Mouse (Mus musculus) hindbrain, embryonic 14.5 days (tissue): Measurements from ENCODE around the gene Bmp8a. TPM values are rescaled to one million over a fixed set of nuclear protein-coding genes. Genes with fewer than 3 reads are reported as not detected.
"Not testable (repeated sequence)": the region's sequence is repeated elsewhere in the genome, so short reads cannot be mapped to it uniquely, and the experiment has no call there.

Experiments used
- ATAC-seq: fragments of 200-750 bp; cut with Nextera tagmentation; 2 replicates; pipeline ENCODE4 v1.8.0; 2017; ENCODE audit warnings: moderate number of reproducible peaks, mild to moderate bottlenecking, moderate TSS enrichment, moderate library complexity; ENCODE audit not compliant: low FRiP score
- DNase-seq: peaks from one replicate; pipeline ENCODE4 v3.0.0-alpha.2; 2015; ENCODE audit warnings: low spot score
- H3K27ac ChIP-seq: fragments of 300-500 bp; sonication (generic); 2 replicates; pipeline ENCODE4 v1.5.1; 2014; ENCODE audit warnings: mild to moderate bottlenecking, moderate library complexity
- H3K27me3 ChIP-seq: fragments of 300-500 bp; sonication (generic); 2 replicates; pipeline ENCODE4 v1.6.1; 2014; ENCODE audit warnings: mild to moderate bottlenecking, low read length, mixed read lengths; ENCODE audit not compliant: control insufficient read depth, insufficient read depth
- H3K36me3 ChIP-seq: fragments of 300-500 bp; sonication (generic); replicated peaks from 2 replicates; pipeline ENCODE4 v1.6.1; 2014; ENCODE audit not compliant: control insufficient read depth, insufficient read depth
- H3K4me1 ChIP-seq: fragments of 300-500 bp; sonication (generic); replicated peaks from 2 replicates; pipeline ENCODE4 v1.6.1; 2014; ENCODE audit warnings: antibody characterized with exemption, low read length, mixed read lengths; ENCODE audit not compliant: control insufficient read depth, insufficient read depth
- H3K4me2 ChIP-seq: fragments of 300-500 bp; sonication (generic); replicated peaks from 2 replicates; pipeline ENCODE4 v1.6.1; 2014; ENCODE audit warnings: mild to moderate bottlenecking, moderate library complexity
- H3K4me3 ChIP-seq: fragments of 300-500 bp; sonication (generic); replicated peaks from 2 replicates; pipeline ENCODE4 v1.5.1; 2014; ENCODE audit warnings: mild to moderate bottlenecking, low read length
- H3K9ac ChIP-seq: fragments of 300-500 bp; sonication (generic); 2 replicates; pipeline ENCODE4 v1.6.1; 2014
- H3K9me3 ChIP-seq: fragments of 300-500 bp; sonication (generic); 2 replicates; pipeline ENCODE4 v1.6.1; 2016; ENCODE audit warnings: low read length; ENCODE audit not compliant: control insufficient read depth
- WGBS: fragments of 180-500 bp; shearing (Covaris S2); extraction: QIAGEN DNeasy Blood & Tissue Kit; methylation state at CpG from one replicate; pipeline ENCODE4 v1.1.7; 2014; 5-methylcytosine and 5-hydroxymethylcytosine counted together
- polyA plus RNA-seq: library from polyadenylated mRNA; unstranded; fragments of >200 nt; fragmentation: Nextera tagmentation; extraction: Ambion mirVana; gene quantifications from 2 replicates; pipeline ENCODE4 v1.2.1, GENCODE M21; 2014

Gene Bmp8a
- polyA plus RNA-seq, 1 experiment from 2014 or later, result 0.25 TPM

DNA sequence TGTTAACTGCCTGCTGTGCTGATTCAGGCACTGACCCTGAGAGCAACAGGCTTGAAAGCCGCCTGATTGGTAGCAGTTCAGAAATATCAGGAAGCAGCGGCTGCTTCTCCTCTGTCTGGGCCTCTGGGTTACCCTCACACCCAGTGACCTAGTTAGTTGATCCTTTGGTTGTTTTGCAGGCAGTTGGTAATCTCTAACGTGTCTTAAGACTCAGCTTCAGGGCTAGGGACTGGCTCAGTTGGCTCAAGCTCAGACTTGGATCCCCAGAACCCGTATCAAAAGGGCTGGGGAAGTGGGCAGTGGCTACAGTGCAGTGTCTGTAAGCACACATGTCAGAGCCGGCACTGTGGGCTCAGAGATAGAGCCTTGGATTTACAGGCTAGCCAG lies 46.9 kb downstream of the Bmp8a start:
- Histone ChIP-seq H3K9ac (no peak overlapping the region), H3K4me2 (no peak overlapping the region), H3K27me3 (no peaks in the 10 kb centered on the region), H3K9me3 (no peaks in the 10 kb centered on the region), H3K27ac (no peak overlapping the region), H3K4me1 (no peaks in the 10 kb centered on the region), H3K36me3 (peaks cover 97% of the 10 kb centered on the region), H3K4me3 (no peak overlapping the region)
- 89% methylated on average over 5 of the region's 5 CpGs for WGBS
- no peak for ATAC-seq
- DNase-seq, result no peak

- peaks cover 98% of the 10 kb centered on the region for H3K36me3 ChIP-seq
- WGBS, result 93% methylated on average over 21 of the region's 21 CpGs
- ATAC-seq (no peak), DNase-seq (no peak)
- no peaks in the 10 kb centered on the region for H3K27me3 ChIP-seq
- no peak overlapping the region for H3K9ac ChIP-seq
- no peaks in the 10 kb centered on the region for H3K4me1 ChIP-seq
- H3K27ac ChIP-seq, result no peak overlapping the region
- H3K4me2 ChIP-seq, result no peak overlapping the region
- H3K4me3 ChIP-seq, result no peak overlapping the region
- no peaks in the 10 kb centered on the region for H3K9me3 ChIP-seq
These were observed 47.4 kb downstream of the Bmp8a start for GRCm38 (mm10) chr4:123295516-123296147.

DNA sequence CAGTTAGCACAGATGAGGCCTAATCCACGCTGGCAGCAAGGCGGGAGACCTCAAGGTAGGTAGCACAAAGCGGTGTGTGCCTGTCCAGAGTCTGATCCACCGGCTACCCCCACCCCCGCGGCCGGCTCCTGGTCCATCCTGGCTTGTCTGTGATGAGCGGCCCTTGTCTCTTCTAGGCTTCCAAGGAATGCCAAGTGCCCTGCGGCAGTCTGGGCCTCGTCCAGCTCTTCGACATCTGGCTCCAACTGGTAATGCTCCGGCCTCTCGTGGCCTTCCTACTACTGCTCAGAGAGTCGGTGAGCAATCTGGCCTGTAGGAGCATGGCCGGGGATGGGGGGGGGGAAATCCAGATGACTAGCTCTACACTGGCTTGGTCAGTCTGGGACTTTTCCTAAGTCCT lies 48.0 kb downstream of the Bmp8a start:
- not testable (repeated sequence) for H3K4me1 ChIP-seq, H3K4me3 ChIP-seq, DNase-seq, H3K4me2 ChIP-seq, ATAC-seq, H3K27ac ChIP-seq, H3K9ac ChIP-seq, H3K9me3 ChIP-seq, H3K27me3 ChIP-seq
- H3K36me3 ChIP-seq, result peaks cover 93% of the 10 kb centered on the region
- 93% methylated on average over 15 of the region's 15 CpGs for WGBS

DNA sequence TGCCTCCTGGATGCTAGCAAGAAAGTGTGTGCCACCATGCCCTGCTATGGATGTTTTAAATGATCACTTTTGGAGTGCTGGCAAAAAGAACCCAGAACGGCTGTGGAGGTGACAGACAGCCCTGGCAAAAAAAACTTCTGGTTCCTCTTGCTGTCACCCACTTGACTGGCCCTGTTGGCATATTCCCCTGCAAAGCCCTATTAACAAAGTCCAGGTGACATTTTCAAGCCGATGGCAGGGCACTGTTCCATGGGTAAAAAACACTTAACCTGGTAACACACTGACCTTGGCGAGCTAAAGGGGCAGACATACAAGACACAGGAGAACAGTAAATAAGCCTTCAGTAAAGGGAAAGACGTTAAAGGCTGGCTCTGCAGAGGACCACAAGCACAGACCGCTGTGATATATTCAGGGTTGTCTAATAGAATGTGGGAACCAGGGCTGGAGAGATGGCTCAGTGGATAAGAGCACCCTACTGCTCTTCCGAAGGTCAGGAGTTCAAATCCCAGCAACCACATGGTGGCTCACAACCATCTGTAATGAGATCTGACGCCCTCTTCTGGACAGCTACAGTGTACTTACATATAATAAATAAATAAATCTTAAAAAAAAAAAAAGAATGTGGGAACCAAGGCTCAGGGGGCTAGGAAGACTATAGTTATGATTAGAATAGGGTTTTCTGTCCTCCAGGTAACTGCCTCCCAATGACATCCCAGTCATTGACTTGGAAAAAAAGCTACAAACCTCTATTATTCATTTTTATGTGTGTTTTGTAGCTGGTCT lies 49.2 kb downstream of the Bmp8a start:
- DNase-seq (no peak), ATAC-seq (no peak)
- Histone ChIP-seq H3K27ac (no peak overlapping the region), H3K4me2 (no peak overlapping the region), H3K9ac (no peak overlapping the region), H3K36me3 (peaks cover 93% of the 10 kb centered on the region), H3K27me3 (no peaks in the 10 kb centered on the region), H3K9me3 (no peaks in the 10 kb centered on the region), H3K4me3 (no peak overlapping the region), H3K4me1 (no peaks in the 10 kb centered on the region)
- WGBS, result 86% methylated on average over 7 of the region's 7 CpGs

DNA sequence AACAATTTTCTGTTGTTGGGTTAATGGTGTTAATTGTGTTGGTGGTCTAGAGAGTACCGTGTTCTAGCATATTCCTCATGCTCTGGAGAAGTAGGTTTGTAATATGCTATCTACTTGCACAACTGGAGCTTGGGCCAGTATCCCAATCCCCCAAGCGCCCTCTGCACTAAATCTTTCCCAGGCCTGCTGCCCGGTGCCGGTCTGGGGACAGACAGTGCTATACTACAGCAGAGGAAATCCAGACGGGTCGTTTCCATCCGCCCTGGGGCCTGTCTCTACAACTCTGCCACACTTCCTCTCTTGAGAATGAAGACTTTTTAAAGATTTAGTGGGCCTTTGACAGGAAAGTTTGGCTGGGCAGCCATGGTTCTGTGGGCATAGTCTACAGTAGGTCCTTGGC lies 50.1 kb downstream of the Bmp8a start:
- Histone ChIP-seq H3K27me3 (no peaks in the 10 kb centered on the region), H3K4me3 (no peak overlapping the region), H3K27ac (no peak overlapping the region), H3K9ac (no peak overlapping the region), H3K4me1 (no peaks in the 10 kb centered on the region), H3K4me2 (no peak overlapping the region), H3K36me3 (peaks cover 95% of the 10 kb centered on the region), H3K9me3 (no peaks in the 10 kb centered on the region)
- 95% methylated on average over 7 of the region's 7 CpGs for WGBS
- DNase-seq, result no peak
- no peak for ATAC-seq

- ATAC-seq (no peak), DNase-seq (no peak)
- Histone ChIP-seq H3K36me3 (peaks cover 95% of the 10 kb centered on the region), H3K27ac (no peak overlapping the region), H3K9me3 (no peaks in the 10 kb centered on the region), H3K4me1 (no peaks in the 10 kb centered on the region), H3K9ac (no peak overlapping the region), H3K4me2 (no peak overlapping the region), H3K4me3 (no peak overlapping the region), H3K27me3 (no peaks in the 10 kb centered on the region)
- WGBS, result 92% methylated on average over 3 of the region's 3 CpGs
These were observed 50.7 kb downstream of the Bmp8a start for GRCm38 (mm10) chr4:123292390-123292789.

DNA sequence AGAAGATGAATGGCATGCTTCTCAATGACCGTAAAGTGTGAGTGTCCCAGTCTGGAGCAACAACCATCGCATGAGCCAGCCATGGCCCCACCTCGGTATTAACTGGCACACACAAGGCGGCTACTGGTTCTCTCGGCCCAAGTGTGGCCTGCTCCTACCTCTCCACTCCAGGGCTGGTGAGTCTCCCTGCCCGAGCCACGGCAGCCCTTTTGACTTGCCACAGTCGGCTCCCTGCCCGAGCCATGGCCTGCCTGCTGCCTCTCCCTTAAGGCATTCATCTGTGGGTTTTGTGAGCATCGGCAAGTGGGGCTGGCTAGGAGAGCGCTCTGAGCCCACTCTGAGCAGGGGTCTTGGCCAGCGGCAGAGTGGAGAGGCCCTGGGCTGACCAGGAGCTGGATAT lies 54.0 kb downstream of the Bmp8a start:
- 92% methylated on average over 12 of the region's 12 CpGs for WGBS

DNA sequence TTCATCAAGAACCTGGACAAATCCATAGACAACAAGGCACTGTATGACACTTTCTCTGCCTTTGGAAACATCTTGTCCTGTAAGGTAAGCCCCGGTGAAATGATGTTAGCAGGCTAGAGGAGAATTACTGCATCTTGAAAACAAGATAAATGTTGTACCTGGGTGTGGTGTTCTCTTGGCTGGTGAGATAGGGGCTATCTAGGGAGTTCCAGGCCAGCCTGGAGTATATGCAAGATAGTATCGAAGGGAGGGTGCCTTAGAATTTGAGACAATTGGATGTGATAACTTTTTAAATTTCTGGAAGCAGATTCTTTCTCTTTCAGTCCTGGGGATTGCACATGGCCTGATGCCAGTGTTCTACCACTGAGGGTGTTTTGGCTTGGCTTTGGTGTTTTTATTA lies 56.3 kb downstream of the Bmp8a start:
- Histone ChIP-seq H3K9ac (no peak overlapping the region), H3K4me2 (no peak overlapping the region), H3K9me3 (no peaks in the 10 kb centered on the region), H3K27ac (no peak overlapping the region), H3K36me3 (peaks cover 48% of the 10 kb centered on the region), H3K4me1 (peaks cover 27% of the 10 kb centered on the region), H3K4me3 (no peak overlapping the region), H3K27me3 (no peaks in the 10 kb centered on the region)
- 92% methylated on average over 2 of the region's 2 CpGs for WGBS
- DNase-seq, result no peak
- no peak for ATAC-seq

More for the DNA sequence above, 54.0 kb downstream of the Bmp8a start:
- DNase-seq (no peak), ATAC-seq (no peak)
- Histone ChIP-seq H3K27ac (no peak overlapping the region), H3K4me2 (no peak overlapping the region), H3K9me3 (no peaks in the 10 kb centered on the region), H3K36me3 (peaks cover 70% of the 10 kb centered on the region), H3K27me3 (no peaks in the 10 kb centered on the region), H3K4me3 (no peak overlapping the region), H3K4me1 (peaks cover 23% of the 10 kb centered on the region), H3K9ac (no peak overlapping the region)

- H3K4me2 ChIP-seq, result peak overlapping the region; percentile 89
- H3K4me3 ChIP-seq, result peak overlapping the region; percentile 45; the same call in 1 of the 2 replicates
- DNase-seq, result no peak
- peaks cover 27% of the 10 kb centered on the region for H3K4me1 ChIP-seq
- no peaks in the 10 kb centered on the region for H3K27me3 ChIP-seq
- peak overlapping the region; percentile 60 for H3K9ac ChIP-seq
- WGBS, result 80% methylated on average over 6 of the region's 6 CpGs
- H3K9me3 ChIP-seq, result no peaks in the 10 kb centered on the region
- no peak overlapping the region for H3K27ac ChIP-seq
- no peak for ATAC-seq
- H3K36me3 ChIP-seq, result peaks cover 34% of the 10 kb centered on the region
These were observed 58.1 kb downstream of the Bmp8a start for GRCm38 (mm10) chr4:123284731-123285624.
